Mouse (Mus musculus) liver, postnatal 0 days (tissue): ENCODE measurements around the gene Ssbp1. TPM values are rescaled to one million over a fixed set of nuclear protein-coding genes. Genes with fewer than 3 reads are reported as not detected.

Experiments used
- ATAC-seq: fragments of 200-750 bp; cut with Nextera tagmentation; 2 replicates; pipeline ENCODE4 v1.8.0; 2017; ENCODE audit warnings: mild to moderate bottlenecking, moderate library complexity
- DNase-seq: peaks from one replicate; pipeline ENCODE4 v3.0.0-alpha.2; 2016
- H3K27ac ChIP-seq: fragments of 300-500 bp; sonication (generic); 2 replicates; pipeline ENCODE4 v1.5.1; 2014; ENCODE audit warnings: antibody characterized with exemption, moderate library complexity, mild to moderate bottlenecking, low read depth
- H3K27me3 ChIP-seq: fragments of 300-500 bp; sonication (generic); 2 replicates; pipeline ENCODE4 v1.6.1; 2014; ENCODE audit warnings: low read length, control low read depth, mixed read lengths; ENCODE audit not compliant: insufficient read depth
- H3K36me3 ChIP-seq: fragments of 300-500 bp; sonication (generic); replicated peaks from 2 replicates; pipeline ENCODE4 v1.6.1; 2014; ENCODE audit warnings: mild to moderate bottlenecking, control low read depth, low read length, moderate library complexity, mixed read lengths; ENCODE audit not compliant: insufficient read depth
- H3K4me1 ChIP-seq: fragments of 300-500 bp; sonication (generic); 2 replicates; pipeline ENCODE4 v1.6.1; 2014; ENCODE audit warnings: antibody characterized with exemption, mild to moderate bottlenecking, control low read depth; ENCODE audit not compliant: insufficient read depth
- H3K4me2 ChIP-seq: fragments of 300-500 bp; sonication (generic); 2 replicates; pipeline ENCODE4 v1.6.1; 2014; ENCODE audit warnings: low read depth, mild to moderate bottlenecking, low read length, moderate library complexity, mixed read lengths
- H3K4me3 ChIP-seq: fragments of 300-500 bp; sonication (generic); 2 replicates; pipeline ENCODE4 v1.5.1; 2014; ENCODE audit warnings: low read depth, low read length
- H3K9ac ChIP-seq: fragments of 300-500 bp; sonication (generic); replicated peaks from 2 replicates; pipeline ENCODE4 v1.6.1; 2014; ENCODE audit warnings: mild to moderate bottlenecking, moderate library complexity
- H3K9me3 ChIP-seq: fragments of 300-500 bp; sonication (generic); 2 replicates; pipeline ENCODE4 v1.6.1; 2016; ENCODE audit warnings: mild to moderate bottlenecking, control low read depth, low read length, mixed read lengths
- CTCF ChIP-seq: sonication (generic); IDR thresholded peaks from 2 replicates; pipeline ENCODE4 v1.5.1; 2016; ENCODE audit warnings: antibody characterized with exemption, low read depth
- EP300 ChIP-seq: IDR thresholded peaks from 2 replicates; pipeline ENCODE4 v1.6.1; 2016; ENCODE audit warnings: antibody characterized with exemption, low read depth, mild to moderate bottlenecking
- WGBS: fragments of 180-500 bp; shearing (Covaris S2); extraction: QIAGEN DNeasy Blood & Tissue Kit; methylation state at CpG from one replicate; pipeline ENCODE4 v1.1.7; 2014; ENCODE audit not compliant: insufficient replicate concordance; 5-methylcytosine and 5-hydroxymethylcytosine counted together
- polyA plus RNA-seq: library from polyadenylated mRNA; unstranded; fragments of >200 nt; fragmentation: Nextera tagmentation; extraction: Ambion mirVana; gene quantifications from 2 replicates; pipeline ENCODE4 v1.2.1, GENCODE M21; 2015

Ssbp1 gene
- polyA plus RNA-seq, 1 experiment from 2014 or later, result 62.5 TPM

DNA sequence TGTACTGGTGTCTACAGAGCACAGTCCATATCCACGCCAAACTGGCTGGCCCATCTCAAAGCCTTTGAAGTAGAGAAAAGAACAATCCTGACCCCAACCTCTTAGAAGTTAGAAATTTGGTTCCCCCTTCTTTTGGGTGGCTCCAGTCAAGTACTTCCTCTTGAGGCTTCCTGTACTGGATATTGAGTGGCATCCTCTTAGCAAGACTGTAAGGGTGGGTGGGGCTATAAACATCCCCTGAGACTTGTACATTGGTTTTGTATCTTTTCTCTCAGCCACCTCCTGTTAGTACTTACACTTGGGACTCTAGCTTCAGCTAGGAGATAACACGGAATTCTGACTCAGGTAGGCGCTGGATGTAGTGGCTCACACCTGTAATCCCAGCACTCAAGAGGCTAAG, 40.9 kb upstream of the Ssbp1 start:
- ATAC-seq (no peak), DNase-seq (no peak)
- H3K4me1 ChIP-seq, result peaks cover 35% of the 10 kb centered on the region
- H3K4me2 ChIP-seq, result 0 out of 2 replicates have a peak overlapping the region, but pooled peaks have one; percentile 18
- H3K36me3 ChIP-seq, result no peaks in the 10 kb centered on the region
- H3K27me3 ChIP-seq, result peaks cover 2% of the 10 kb centered on the region; the same call in 1 of the 2 replicates
- H3K9ac ChIP-seq, result no peak overlapping the region
- H3K9me3 ChIP-seq, result no peaks in the 10 kb centered on the region
- no peak overlapping the region for H3K4me3 ChIP-seq
- TF ChIP-seq CTCF (no peak), EP300 (no peak)
- 55% methylated on average over 3 of the region's 3 CpGs for WGBS
- peak overlapping the region; percentile 77 for H3K27ac ChIP-seq

DNA sequence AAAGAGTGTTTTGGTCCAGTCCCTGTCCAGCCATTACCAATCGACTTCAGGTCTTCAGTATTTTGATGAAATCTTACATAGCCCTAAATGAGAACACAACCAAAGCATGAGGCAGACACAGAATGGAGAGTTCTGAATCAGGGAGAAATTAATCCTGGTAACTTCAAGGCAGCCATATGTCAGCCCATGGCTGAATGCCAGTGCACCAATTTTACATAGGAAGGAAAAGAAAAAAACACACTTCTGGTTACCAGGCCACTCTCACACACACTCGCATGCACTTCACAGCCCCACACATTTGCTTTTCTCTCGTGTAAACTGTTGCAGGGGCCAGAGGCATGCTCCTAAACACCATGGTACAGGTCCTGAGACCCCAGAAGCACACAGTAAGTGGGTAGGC, 40.3 kb upstream of the Ssbp1 start:
- TF ChIP-seq EP300, result no peak
- TF ChIP-seq CTCF, result no peak
- ATAC-seq, result no peak
- 65% methylated on average over 3 of the region's 3 CpGs for WGBS

GRCm38 (mm10) chr6:40431356-40431755, 39.8 kb upstream of the Ssbp1 start:
- peaks cover 36% of the 10 kb centered on the region for H3K4me1 ChIP-seq
- H3K36me3 ChIP-seq, result no peaks in the 10 kb centered on the region
- 42% methylated on average over 4 of the region's 4 CpGs for WGBS
- TF ChIP-seq EP300, result no peak
- no peak for TF ChIP-seq CTCF
- ATAC-seq (peak; percentile 82), DNase-seq (peak; percentile 58)
- H3K9me3 ChIP-seq, result no peaks in the 10 kb centered on the region
- H3K4me2 ChIP-seq, result peak overlapping the region; percentile 45; the same call in 1 of the 2 replicates
- H3K9ac ChIP-seq, result peak overlapping the region; percentile 27; the same call in 1 of the 2 replicates
- H3K27ac ChIP-seq, result peak overlapping the region; percentile 81
- H3K4me3 ChIP-seq, result no peak overlapping the region
- H3K27me3 ChIP-seq, result peaks cover 2% of the 10 kb centered on the region; the same call in 1 of the 2 replicates

More for the DNA sequence above, 40.3 kb upstream of the Ssbp1 start:
- Histone ChIP-seq H3K36me3 (no peaks in the 10 kb centered on the region), H3K4me3 (no peak overlapping the region), H3K27ac (peak overlapping the region; percentile 81), H3K4me1 (peaks cover 35% of the 10 kb centered on the region), H3K4me2 (peak overlapping the region; percentile 45), H3K9ac (peak overlapping the region; percentile 27; the same call in 1 of the 2 replicates), H3K27me3 (peaks cover 2% of the 10 kb centered on the region; the same call in 1 of the 2 replicates), H3K9me3 (no peaks in the 10 kb centered on the region)
- DNase-seq, result no peak

DNA sequence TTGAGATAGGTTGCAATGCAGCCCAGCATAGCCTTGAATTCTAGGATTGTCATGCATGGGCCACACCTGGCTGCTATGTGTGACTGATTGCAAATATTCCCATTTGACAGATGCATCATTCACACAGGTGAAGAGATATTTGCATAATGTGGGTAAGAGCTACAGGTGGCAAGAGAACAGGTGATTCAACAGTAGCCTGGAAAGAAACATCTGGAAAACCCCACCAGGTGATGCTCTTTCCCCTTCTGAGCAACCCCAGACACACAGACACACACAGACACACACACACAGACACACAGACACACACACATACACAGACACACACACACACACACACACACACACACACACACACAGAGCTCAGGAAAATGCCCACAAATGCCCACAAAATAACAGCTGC, 39.3 kb upstream of the Ssbp1 start:
- Histone ChIP-seq H3K27me3 (peaks cover 2% of the 10 kb centered on the region; the same call in 1 of the 2 replicates), H3K4me3 (no peak overlapping the region), H3K9me3 (no peaks in the 10 kb centered on the region), H3K27ac (peak overlapping the region; percentile 22; the same call in 1 of the 2 replicates), H3K9ac (no peak overlapping the region), H3K36me3 (no peaks in the 10 kb centered on the region), H3K4me2 (no peak overlapping the region), H3K4me1 (peaks cover 39% of the 10 kb centered on the region)
- no peak for TF ChIP-seq EP300
- no peak for TF ChIP-seq CTCF
- no peak for DNase-seq
- ATAC-seq, result no peak

- Histone ChIP-seq H3K9ac (no peak overlapping the region), H3K27ac (no peak overlapping the region), H3K4me1 (peaks cover 39% of the 10 kb centered on the region), H3K27me3 (peaks cover 2% of the 10 kb centered on the region; the same call in 1 of the 2 replicates), H3K36me3 (no peaks in the 10 kb centered on the region), H3K4me3 (no peak overlapping the region), H3K4me2 (no peak overlapping the region), H3K9me3 (no peaks in the 10 kb centered on the region)
- TF ChIP-seq EP300 (no peak), CTCF (no peak)
- WGBS, result 70% methylated on average over 17 of the region's 17 CpGs
- DNase-seq (no peak), ATAC-seq (no peak)
Observed at GRCm38 (mm10) chr6:40432346-40433275, 38.5 kb upstream of the Ssbp1 start.

DNA sequence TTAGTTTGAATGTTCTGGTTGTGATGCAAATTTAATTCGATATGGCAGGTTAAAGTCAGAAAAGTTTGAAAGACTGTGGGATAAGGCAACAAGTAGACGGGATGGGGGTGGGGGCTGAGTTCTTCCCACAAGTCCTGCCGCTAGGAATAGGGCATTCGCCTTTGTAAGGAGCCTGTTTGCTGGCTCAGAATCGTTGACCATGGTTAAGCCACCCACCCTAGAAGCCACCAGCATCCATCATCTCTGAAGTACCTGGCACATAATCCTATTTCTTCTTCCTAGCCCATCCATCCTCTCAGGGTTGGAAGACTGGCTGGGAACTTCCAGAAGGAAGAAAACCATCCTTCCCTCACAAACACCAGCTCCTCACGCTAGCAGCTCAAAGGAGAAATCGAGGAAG, 36.5 kb upstream of the Ssbp1 start:
- Histone ChIP-seq H3K27me3 (peaks cover 6% of the 10 kb centered on the region; the same call in 1 of the 2 replicates), H3K4me1 (peaks cover 35% of the 10 kb centered on the region), H3K9ac (peak overlapping the region; percentile 83), H3K27ac (no peak overlapping the region), H3K36me3 (no peaks in the 10 kb centered on the region), H3K4me3 (peak overlapping the region; percentile 82), H3K9me3 (no peaks in the 10 kb centered on the region), H3K4me2 (peak overlapping the region; percentile 91)
- 28% methylated on average over 7 of the region's 7 CpGs for WGBS
- no peak for TF ChIP-seq CTCF
- no peak for TF ChIP-seq EP300
- no peak for DNase-seq
- ATAC-seq, result no peak
